Mouse (Mus musculus) erythroblast, embryonic 14.5 days (primary cell): ENCODE data around the gene Resp18.

Experiments
- GATA1 ChIP-seq: IDR thresholded peaks from 2 replicates; pipeline ENCODE4 v1.6.1; 2012; ENCODE audit warnings: low read length, inconsistent platforms, mixed read lengths
- TAL1 ChIP-seq: IDR thresholded peaks from 3 replicates; pipeline ENCODE4 v1.6.1; 2012; ENCODE audit warnings: low read length, inconsistent platforms, mixed read lengths

GRCm38 (mm10) chr1:75315011-75315410 lies 36.8 kb upstream of the Resp18 start:
- TF ChIP-seq GATA1 (no peak), TAL1 (no peak)
